Mouse (Mus musculus) lung, adult 18-20 months (tissue): ENCODE data around the gene Gad1.

Experiments
- DNase-seq, 2 experiments: peaks; one replicate each; pipeline ENCODE4 v3.0.0; 2022; ENCODE audit warnings: mixed read lengths in 2 of 2

Gad1 gene

DNA sequence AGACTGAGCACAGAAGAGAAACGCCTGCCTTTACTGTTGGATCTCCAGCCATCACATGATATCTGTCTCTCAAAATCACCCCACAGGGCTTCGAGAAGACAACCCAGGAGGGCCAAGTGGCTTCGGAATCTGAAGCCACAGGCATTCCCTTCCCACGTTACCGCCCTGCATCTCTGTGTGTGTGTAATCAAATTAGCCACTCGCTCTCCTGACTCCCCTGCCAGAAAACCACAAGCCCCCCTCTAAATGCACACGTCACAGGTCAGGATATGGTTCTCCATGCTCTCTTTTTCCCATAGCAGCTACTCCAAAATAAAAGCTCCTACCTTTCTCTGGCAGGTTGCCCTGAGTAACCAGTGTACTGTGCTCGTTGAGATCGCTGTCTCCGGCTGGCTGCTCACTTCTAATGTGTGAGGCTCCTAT lies 76.5 kb downstream of the Gad1 start:
- peak; percentile 4 to 24 for DNase-seq

DNA sequence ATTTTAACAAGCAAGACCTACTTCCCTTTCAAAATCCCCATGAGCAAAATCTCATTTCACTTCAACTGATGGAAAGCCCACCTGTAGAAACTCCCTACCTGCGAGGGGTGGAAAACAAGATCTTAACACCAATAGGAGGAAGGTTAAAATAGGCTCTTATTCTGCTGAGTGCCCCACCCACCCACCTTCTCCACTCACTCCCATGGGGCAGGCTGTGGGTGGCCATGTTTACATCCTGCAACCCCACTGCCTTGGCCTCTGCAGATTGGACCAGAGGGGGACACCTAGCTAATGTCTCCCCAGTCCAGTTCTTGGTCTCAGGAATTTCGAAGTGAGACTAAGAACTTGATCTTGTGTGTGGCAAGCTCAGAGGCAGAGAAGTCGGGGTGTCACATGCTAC lies 77.0 kb downstream of the Gad1 start:
- DNase-seq: no peak

DNA sequence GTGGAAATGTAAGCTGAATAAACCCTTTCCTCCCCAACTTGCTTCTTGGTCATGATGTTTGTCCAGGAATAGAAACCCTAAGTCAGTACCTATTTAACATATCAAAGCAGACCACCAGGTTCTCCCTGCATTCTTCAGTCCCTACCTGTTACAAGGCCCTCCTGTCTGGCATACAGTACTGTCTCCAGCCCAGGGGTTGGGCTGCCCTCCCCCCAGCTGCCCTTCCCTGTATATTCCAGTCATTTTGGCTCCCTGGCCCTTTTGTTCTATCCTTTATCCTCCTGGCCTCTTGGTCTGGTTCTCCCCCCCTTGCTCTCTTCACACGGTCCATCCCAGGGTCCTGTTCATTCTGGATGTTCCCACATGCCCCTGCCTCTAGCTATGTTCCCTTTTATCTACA lies 78.4 kb downstream of the Gad1 start:
- DNase-seq: no peak

DNA sequence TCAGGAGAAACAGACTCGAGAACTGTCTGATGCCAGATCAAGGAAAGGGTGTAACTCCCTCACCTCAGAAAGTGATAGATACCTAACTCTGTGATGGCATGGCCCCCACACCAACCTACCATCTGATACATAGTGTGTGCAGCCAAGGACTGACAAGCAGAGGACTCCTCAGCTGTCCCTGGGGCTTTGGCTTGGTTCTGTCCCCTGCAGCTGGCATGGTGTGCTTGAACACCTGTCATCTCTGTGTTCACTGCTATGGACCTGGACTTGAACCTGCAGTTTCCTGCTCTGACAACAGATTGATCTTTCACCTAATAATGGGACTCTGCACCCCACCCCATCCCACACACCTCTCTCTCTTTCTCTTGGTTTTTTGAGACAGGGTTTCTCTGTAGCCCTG lies 79.5 kb downstream of the Gad1 start:
- no peak for DNase-seq

DNA sequence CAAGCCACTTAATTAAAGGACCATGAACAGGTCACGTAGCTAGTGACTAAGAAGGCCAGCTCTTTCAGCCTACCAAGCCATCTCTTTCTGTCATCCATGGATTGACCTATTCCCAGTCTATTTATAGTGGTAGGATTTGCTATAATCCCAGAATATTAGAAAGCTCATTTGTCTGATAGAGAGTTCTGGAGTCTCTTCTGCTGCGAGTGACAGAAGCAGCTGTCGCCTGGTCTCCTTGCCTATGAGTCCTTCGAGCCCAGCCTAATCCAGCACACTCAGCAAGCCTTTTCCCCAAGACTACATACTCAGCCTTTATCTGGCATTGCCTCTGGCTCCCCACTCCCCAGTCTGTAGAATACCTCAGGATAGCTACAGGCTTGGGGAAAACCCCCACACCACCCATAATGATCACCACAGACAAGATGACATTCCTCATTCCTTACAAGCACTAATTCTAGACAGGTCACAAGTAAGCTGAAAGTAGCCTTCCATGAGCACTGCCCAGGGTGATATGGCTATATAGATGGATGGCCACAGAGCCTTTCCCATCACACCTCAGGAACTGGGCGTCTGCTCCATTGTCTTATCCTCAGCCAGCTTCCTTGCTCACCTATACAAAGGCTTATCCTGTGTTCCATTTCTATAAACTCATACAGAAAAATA lies 81.3 kb downstream of the Gad1 start:
- no peak for DNase-seq

DNA sequence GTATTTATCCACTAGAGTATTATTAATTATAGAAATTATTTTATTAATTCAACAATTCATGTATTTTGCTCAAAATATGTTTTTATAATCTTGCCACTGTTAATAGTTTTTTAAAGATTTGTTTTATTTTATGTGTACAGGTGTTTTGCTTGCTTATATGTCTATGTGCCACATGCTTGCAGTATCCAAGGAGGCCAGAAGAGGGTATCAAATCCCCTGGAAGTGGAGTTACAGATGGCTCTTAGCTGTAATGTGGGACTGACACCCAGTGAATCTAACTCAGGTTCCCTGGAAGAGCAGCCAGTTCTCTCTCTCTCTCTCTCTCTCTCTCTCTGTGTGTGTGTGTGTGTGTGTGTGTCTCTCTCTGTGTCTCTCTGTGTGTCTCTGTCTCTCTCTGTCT lies 88.1 kb downstream of the Gad1 start:
- DNase-seq: no peak

DNA sequence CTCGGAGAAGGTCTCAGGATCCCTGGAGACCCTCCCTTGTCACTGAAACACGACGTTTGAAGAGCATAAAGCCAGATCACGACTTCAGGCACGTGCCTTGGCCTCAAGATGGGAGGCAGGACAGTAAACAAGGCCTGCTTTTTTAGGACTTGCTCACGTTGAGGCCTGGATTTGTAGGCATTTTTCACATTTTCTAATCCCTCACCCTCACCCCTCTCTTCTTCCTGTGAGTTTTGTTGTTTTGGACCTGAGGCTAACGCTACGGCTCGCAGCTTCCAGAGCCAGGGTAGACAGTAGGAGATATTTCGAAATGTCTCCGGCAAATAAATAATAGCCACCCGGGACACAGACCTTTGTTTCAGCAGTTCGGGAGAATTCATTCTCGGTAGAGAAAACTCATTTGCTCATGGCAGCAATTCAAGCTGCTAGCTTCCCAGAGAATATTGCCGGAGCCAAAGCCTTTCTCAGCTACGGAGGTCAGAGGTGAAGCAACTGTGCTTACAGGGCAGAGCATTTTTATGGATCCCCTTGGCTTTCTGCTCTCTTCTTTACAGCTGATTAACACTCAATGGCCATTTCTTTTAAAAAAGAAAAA lies 90.2 kb downstream of the Gad1 start:
- DNase-seq: no peak

DNA sequence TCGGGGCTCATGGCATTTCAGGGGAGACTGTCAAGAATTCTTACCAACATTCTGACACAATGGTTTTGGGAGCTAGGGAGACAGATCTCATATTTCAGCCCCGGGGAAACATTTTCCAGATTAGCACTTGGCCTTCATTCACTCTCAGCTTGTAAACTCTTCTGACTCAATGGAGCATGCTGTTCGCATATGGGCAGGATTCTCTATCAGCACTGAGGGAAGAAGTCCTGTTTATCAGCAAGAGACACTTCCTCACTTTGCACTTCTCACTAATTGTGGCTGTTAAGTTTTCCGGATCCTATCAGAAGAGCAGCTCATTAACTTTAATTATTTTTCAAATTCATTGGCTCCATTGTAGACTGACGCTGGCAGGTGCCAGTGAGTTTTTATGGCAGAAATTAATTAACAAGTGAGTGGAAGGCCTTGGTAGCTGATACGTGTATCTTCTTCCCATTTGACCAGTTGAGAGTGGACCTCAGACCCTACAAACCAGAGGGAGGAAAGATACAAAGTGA lies 92.5 kb downstream of the Gad1 start:
- DNase-seq: no peak

DNA sequence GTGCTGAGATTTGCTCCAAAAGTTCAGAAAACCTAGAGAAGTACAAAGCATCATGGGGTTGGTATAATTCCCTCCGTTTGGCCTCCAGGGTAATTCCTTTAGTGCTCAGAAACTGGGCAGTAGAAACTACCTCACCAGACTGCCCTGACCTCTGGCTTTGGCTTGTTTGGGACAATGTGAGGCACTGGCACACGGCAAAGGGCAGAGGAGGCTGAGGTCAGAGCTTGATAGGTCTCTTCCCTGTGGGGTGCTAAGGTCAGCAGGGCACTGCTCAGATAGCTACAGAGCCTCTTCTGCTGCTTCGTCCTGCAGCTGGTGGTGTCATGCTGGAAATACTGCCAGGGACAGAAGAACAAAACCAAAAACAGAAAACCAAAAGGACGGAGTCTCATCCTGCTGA lies 94.8 kb downstream of the Gad1 start:
- no peak for DNase-seq

DNA sequence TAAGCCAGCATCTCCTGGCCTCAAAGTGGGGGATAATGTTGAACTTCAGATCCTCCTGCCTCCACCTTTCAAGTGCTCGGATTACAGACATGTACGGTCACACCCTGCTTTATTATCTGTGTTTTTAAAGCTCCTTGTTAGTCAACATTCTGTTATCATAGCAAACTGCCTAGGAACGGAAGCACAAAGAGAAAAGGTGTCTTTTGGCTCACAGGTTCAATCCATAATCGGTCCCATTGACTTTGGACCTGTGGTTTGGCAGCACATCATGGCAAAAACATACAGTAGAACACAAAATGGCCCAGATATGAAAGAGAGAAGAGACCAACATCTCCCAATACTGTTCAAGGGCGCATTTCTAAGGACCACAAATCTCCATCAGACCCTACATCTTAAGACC lies 95.4 kb downstream of the Gad1 start:
- no peak for DNase-seq

DNA sequence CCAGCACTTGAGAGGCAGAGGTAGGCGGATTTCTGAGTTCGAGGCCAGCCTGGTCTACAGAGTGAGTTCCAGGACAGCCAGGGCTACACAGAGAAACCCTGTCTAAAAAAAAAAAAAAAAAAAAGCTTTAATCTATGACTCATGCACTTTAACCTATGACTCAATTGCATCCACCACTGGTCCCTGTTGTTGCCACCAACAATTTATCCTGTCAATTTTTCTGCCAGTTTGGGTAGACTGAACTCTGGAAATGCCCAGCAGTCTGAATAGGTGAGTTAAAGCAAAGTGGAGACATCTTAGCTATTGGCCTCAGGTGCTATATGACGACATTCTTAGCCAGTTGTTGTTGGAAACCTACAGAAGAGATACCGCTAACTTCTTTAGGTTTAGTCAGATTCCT lies 96.6 kb downstream of the Gad1 start:
- no peak for DNase-seq
